Mouse (Mus musculus): ENCODE measurements around the gene Nucks1. TPM values are rescaled to one million over a fixed set of nuclear protein-coding genes. Genes with fewer than 3 reads are reported as not detected.

Nucks1 gene
- polyA plus RNA-seq, 1 experiment, result 1.5 TPM

- H3K27me3 ChIP-seq (ENCODE audit: control insufficient read depth, insufficient read depth, low read length), result no peaks in the 10 kb centered on the region
- H3K27ac ChIP-seq (ENCODE audit: insufficient read depth, low read depth, low read length), result no peak overlapping the region
- no peak overlapping the region for H3K4me3 ChIP-seq (ENCODE audit: low read depth, low read length)
- peaks cover 17% of the 10 kb centered on the region for H3K36me3 ChIP-seq (ENCODE audit: control insufficient read depth, insufficient read depth, low read length)
- no peaks in the 10 kb centered on the region for H3K4me1 ChIP-seq (ENCODE audit: control insufficient read depth, insufficient read depth, insufficient read length, low read length)
- 24% methylated on average over 6 of the region's 6 CpGs for WGBS
- TF ChIP-seq CTCF (IDR thresholded peaks at IDR 0.05; ENCODE audit: extremely low read depth, insufficient read length, insufficient replicate concordance, low read depth, low read length) (no peak), POLR2A (IDR thresholded peaks at IDR 0.05; ENCODE audit: low read depth, low read length) (no peak)
These were observed 7.3 kb downstream of the Nucks1 start for GRCm38 (mm10) chr1:131917634-131918033.

- Histone ChIP-seq H3K4me1 (ENCODE audit: control insufficient read depth, insufficient read depth, insufficient read length, low read length) (no peaks in the 10 kb centered on the region), H3K4me3 (ENCODE audit: low read depth, low read length) (no peak overlapping the region), H3K36me3 (ENCODE audit: control insufficient read depth, insufficient read depth, low read length) (peaks cover 21% of the 10 kb centered on the region), H3K27ac (ENCODE audit: insufficient read depth, low read depth, low read length) (no peak overlapping the region), H3K27me3 (ENCODE audit: control insufficient read depth, insufficient read depth, low read length) (no peaks in the 10 kb centered on the region)
- 92% methylated on average over 2 of the region's 2 CpGs for WGBS
- TF ChIP-seq CTCF (IDR thresholded peaks at IDR 0.05; ENCODE audit: extremely low read depth, insufficient read length, insufficient replicate concordance, low read depth, low read length) (no peak), POLR2A (IDR thresholded peaks at IDR 0.05; ENCODE audit: low read depth, low read length) (no peak)
These were observed 8.7 kb downstream of the Nucks1 start for GRCm38 (mm10) chr1:131919052-131919451.

- no peak overlapping the region for H3K4me3 ChIP-seq (ENCODE audit: low read depth, low read length)
- TF ChIP-seq POLR2A (IDR thresholded peaks at IDR 0.05; ENCODE audit: low read depth, low read length) (no peak), CTCF (IDR thresholded peaks at IDR 0.05; ENCODE audit: extremely low read depth, insufficient read length, insufficient replicate concordance, low read depth, low read length) (no peak)
- H3K4me1 ChIP-seq (ENCODE audit: control insufficient read depth, insufficient read depth, insufficient read length, low read length), result no peaks in the 10 kb centered on the region
- no peak overlapping the region for H3K27ac ChIP-seq (ENCODE audit: insufficient read depth, low read depth, low read length)
- WGBS, result 74% methylated on average over 3 of the region's 3 CpGs
- peaks cover 38% of the 10 kb centered on the region for H3K36me3 ChIP-seq (ENCODE audit: control insufficient read depth, insufficient read depth, low read length)
- H3K27me3 ChIP-seq (ENCODE audit: control insufficient read depth, insufficient read depth, low read length), result no peaks in the 10 kb centered on the region
These were observed 11.8 kb downstream of the Nucks1 start for GRCm38 (mm10) chr1:131922100-131922499.

GRCm38 (mm10) chr1:131933471-131933870 lies 23.1 kb downstream of the Nucks1 start:
- Histone ChIP-seq H3K27me3 (ENCODE audit: control insufficient read depth, insufficient read depth, low read length) (no peaks in the 10 kb centered on the region), H3K4me3 (ENCODE audit: low read depth, low read length) (no peak overlapping the region), H3K4me1 (ENCODE audit: control insufficient read depth, insufficient read depth, insufficient read length, low read length) (no peaks in the 10 kb centered on the region), H3K36me3 (ENCODE audit: control insufficient read depth, insufficient read depth, low read length) (peaks cover 31% of the 10 kb centered on the region), H3K27ac (ENCODE audit: insufficient read depth, low read depth, low read length) (no peak overlapping the region)
- 18% methylated on average over 2 of the region's 2 CpGs for WGBS
- no peak for TF ChIP-seq POLR2A (IDR thresholded peaks at IDR 0.05; ENCODE audit: low read depth, low read length)
- TF ChIP-seq CTCF (IDR thresholded peaks at IDR 0.05; ENCODE audit: extremely low read depth, insufficient read length, insufficient replicate concordance, low read depth, low read length), result no peak

- peaks cover 5% of the 10 kb centered on the region for H3K36me3 ChIP-seq (ENCODE audit: control insufficient read depth, insufficient read depth, low read length)
- 38% methylated on average over 6 of the region's 6 CpGs for WGBS
- no peaks in the 10 kb centered on the region for H3K27me3 ChIP-seq (ENCODE audit: control insufficient read depth, insufficient read depth, low read length)
- no peak overlapping the region for H3K27ac ChIP-seq (ENCODE audit: insufficient read depth, low read depth, low read length)
- peaks cover 12% of the 10 kb centered on the region; the same call in 1 of the 2 replicates for H3K4me1 ChIP-seq (ENCODE audit: control insufficient read depth, insufficient read depth, insufficient read length, low read length)
- TF ChIP-seq POLR2A (IDR thresholded peaks at IDR 0.05; ENCODE audit: low read depth, low read length) (no peak), CTCF (IDR thresholded peaks at IDR 0.05; ENCODE audit: extremely low read depth, insufficient read length, insufficient replicate concordance, low read depth, low read length) (peak; percentile 74; the same call in 1 of the 2 replicates)
- no peak overlapping the region for H3K4me3 ChIP-seq (ENCODE audit: low read depth, low read length)
These were observed 27.4 kb downstream of the Nucks1 start for GRCm38 (mm10) chr1:131937659-131938305.

- TF ChIP-seq CTCF (IDR thresholded peaks at IDR 0.05; ENCODE audit: extremely low read depth, insufficient read length, insufficient replicate concordance, low read depth, low read length), result no peak
- TF ChIP-seq POLR2A (IDR thresholded peaks at IDR 0.05; ENCODE audit: low read depth, low read length), result no peak
- Histone ChIP-seq H3K27ac (ENCODE audit: insufficient read depth, low read depth, low read length) (no peak overlapping the region), H3K4me1 (ENCODE audit: control insufficient read depth, insufficient read depth, insufficient read length, low read length) (peaks cover 12% of the 10 kb centered on the region; the same call in 1 of the 2 replicates), H3K27me3 (ENCODE audit: control insufficient read depth, insufficient read depth, low read length) (no peaks in the 10 kb centered on the region), H3K4me3 (ENCODE audit: low read depth, low read length) (no peak overlapping the region), H3K36me3 (ENCODE audit: control insufficient read depth, insufficient read depth, low read length) (peaks cover under 1% of the 10 kb centered on the region; the same call in 1 of the 2 replicates)
- WGBS, result 17% methylated on average over 1 of the region's 1 CpGs
These were observed 28.5 kb downstream of the Nucks1 start for GRCm38 (mm10) chr1:131938811-131939210.

GRCm38 (mm10) chr1:131940711-131941244 lies 30.4 kb downstream of the Nucks1 start:
- H3K27ac ChIP-seq (ENCODE audit: insufficient read depth, low read depth, low read length), result peak overlapping the region; percentile 59
- WGBS, result 25% methylated on average over 2 of the region's 2 CpGs
- peaks cover 12% of the 10 kb centered on the region; the same call in 1 of the 2 replicates for H3K4me1 ChIP-seq (ENCODE audit: control insufficient read depth, insufficient read depth, insufficient read length, low read length)
- no peaks in the 10 kb centered on the region for H3K27me3 ChIP-seq (ENCODE audit: control insufficient read depth, insufficient read depth, low read length)
- TF ChIP-seq CTCF (IDR thresholded peaks at IDR 0.05; ENCODE audit: extremely low read depth, insufficient read length, insufficient replicate concordance, low read depth, low read length) (no peak), POLR2A (IDR thresholded peaks at IDR 0.05; ENCODE audit: low read depth, low read length) (no peak)
- H3K36me3 ChIP-seq (ENCODE audit: control insufficient read depth, insufficient read depth, low read length), result no peaks in the 10 kb centered on the region
- no peak overlapping the region for H3K4me3 ChIP-seq (ENCODE audit: low read depth, low read length)
